Mouse (Mus musculus): ENCODE measurements around the gene Gm8265. TPM values are rescaled to one million over a fixed set of nuclear protein-coding genes. Genes with fewer than 3 reads are reported as not detected.
"Not testable (repeated sequence)": the region's sequence is repeated elsewhere in the genome, so short reads cannot be mapped to it uniquely, and the experiment has no call there.

Gm8265 gene
- total RNA-seq (2012; rRNA removed) (not detected in 2 replicates), total RNA-seq (2014; rRNA removed) (not detected in 2 replicates), polyA plus RNA-seq (2012; ENCODE audit: insufficient read length, low read depth) (not detected in 2 replicates)

DNA sequence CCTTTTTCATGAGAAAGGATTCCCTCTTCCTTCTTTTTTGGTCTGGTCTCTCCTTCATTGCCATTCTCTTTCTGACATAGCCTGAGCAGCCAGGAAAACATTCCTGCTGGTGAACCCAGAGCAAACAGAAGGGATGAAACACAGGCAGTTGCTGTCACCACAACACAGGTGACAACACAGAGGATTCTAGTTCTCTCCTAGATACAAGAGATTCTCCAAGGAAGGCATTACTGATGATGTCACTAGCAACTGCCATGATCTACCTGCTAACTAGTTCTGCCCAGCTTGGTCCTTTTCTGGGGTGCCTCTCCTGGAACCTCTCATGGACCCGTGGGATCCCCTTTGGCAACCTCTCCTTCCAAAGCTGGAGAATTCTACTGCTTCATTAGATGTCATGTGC lies at the start of gene Gm8265:
Gene Gm8265 (minus strand): TSS at position 101 of the 400 bp plus-strand sequence.
- in situ Hi-C loops (cut with MboI; ENCODE audit: low pct_ligation_motif_present, low pct_unique_long_range_greater_than_20kb, low sequenced_read_pairs) = not testable (repeated sequence)

More for the DNA sequence above, at the start of gene Gm8265:
- H3K4me2 ChIP-seq (ENCODE audit: insufficient read depth, low read depth, poor library complexity, severe bottlenecking); DNase-seq (ENCODE audit: extremely low read depth); H3K79me2 ChIP-seq (replicated peaks; ENCODE audit: control insufficient read depth, extremely low read depth, insufficient read depth, poor library complexity, severe bottlenecking); H3K9me3 ChIP-seq (replicated peaks; ENCODE audit: low read length); H3K4me1 ChIP-seq (ENCODE audit: control insufficient read depth in 1 of 2, insufficient read depth in 2 of 2); dilution Hi-C loops (cut with MboI; ENCODE audit: extremely low pct_ligation_motif_present, extremely low pct_unique_long_range_greater_than_20kb, low sequenced_read_pairs); H3K9ac ChIP-seq (ENCODE audit: insufficient read depth, low read depth); H3K27me3 ChIP-seq (replicated peaks); H3K27ac ChIP-seq (ENCODE audit: insufficient read depth, low read depth); H3K4me3 ChIP-seq (replicated peaks in 1 of 3; ENCODE audit: low read depth in 2 of 3, low read length in 2 of 3, poor library complexity in 1 of 3); H3K36me3 ChIP-seq (replicated peaks in 1 of 2; ENCODE audit: control insufficient read depth in 1 of 2, insufficient read depth in 1 of 2, low read length in 1 of 2): not testable (repeated sequence)

Other genes starting within 250 kb of the Gm8265 start
- gene Gm3500, start 244.0 kb downstream of the Gm8265 start, total RNA-seq (2012; rRNA removed) = not detected in 2 replicates
- gene Gm3500, start 244.0 kb downstream of the Gm8265 start, total RNA-seq (2014; rRNA removed) = not detected in 2 replicates
- not detected in 2 replicates for gene Gm3500, start 244.0 kb downstream of the Gm8265 start, polyA plus RNA-seq (2012; ENCODE audit: insufficient read length, low read depth)
- not detected in 2 replicates for gene Gm3194, start 177.6 kb downstream of the Gm8265 start, total RNA-seq (2012; rRNA removed)
- not detected in 2 replicates for gene Gm3194, start 177.6 kb downstream of the Gm8265 start, total RNA-seq (2014; rRNA removed)
- gene Gm3194, start 177.6 kb downstream of the Gm8265 start, polyA plus RNA-seq (2012; ENCODE audit: insufficient read length, low read depth) = not detected in 2 replicates
- not detected in 2 replicates for gene Gm8246, start 155.2 kb downstream of the Gm8265 start, total RNA-seq (2012; rRNA removed)
- not detected in 2 replicates for gene Gm8246, start 155.2 kb downstream of the Gm8265 start, total RNA-seq (2014; rRNA removed)
- gene Gm8246, start 155.2 kb downstream of the Gm8265 start, polyA plus RNA-seq (2012; ENCODE audit: insufficient read length, low read depth) = not detected in 2 replicates
- gene Gm3187, start 148.8 kb downstream of the Gm8265 start, total RNA-seq (2012; rRNA removed) = not detected in 2 replicates
- not detected in 2 replicates for gene Gm3187, start 148.8 kb downstream of the Gm8265 start, total RNA-seq (2014; rRNA removed)
- gene Gm3187, start 148.8 kb downstream of the Gm8265 start, polyA plus RNA-seq (2012; ENCODE audit: insufficient read length, low read depth) = not detected in 2 replicates
- not detected in 2 replicates for gene Gm3488, start 131.4 kb downstream of the Gm8265 start, total RNA-seq (2012; rRNA removed)
- gene Gm3488, start 131.4 kb downstream of the Gm8265 start, total RNA-seq (2014; rRNA removed) = not detected in 2 replicates
- not detected in 2 replicates for gene Gm3488, start 131.4 kb downstream of the Gm8265 start, polyA plus RNA-seq (2012; ENCODE audit: insufficient read length, low read depth)
- gene Gm3532, start 94.5 kb downstream of the Gm8265 start, total RNA-seq (2012; rRNA removed) = not detected in 2 replicates
- gene Gm3532, start 94.5 kb downstream of the Gm8265 start, total RNA-seq (2014; rRNA removed) = not detected in 2 replicates
- not detected in 2 replicates for gene Gm3532, start 94.5 kb downstream of the Gm8265 start, polyA plus RNA-seq (2012; ENCODE audit: insufficient read length, low read depth)
- gene Gm9603, start 54.4 kb upstream of the Gm8265 start, total RNA-seq (2012; rRNA removed) = not detected in 2 replicates
- gene Gm9603, start 54.4 kb upstream of the Gm8265 start, total RNA-seq (2014; rRNA removed) = not detected in 2 replicates
- gene Gm9603, start 54.4 kb upstream of the Gm8265 start, polyA plus RNA-seq (2012; ENCODE audit: insufficient read length, low read depth) = not detected in 2 replicates
- not detected in 2 replicates for gene Gm3373, start 108.5 kb upstream of the Gm8265 start, total RNA-seq (2012; rRNA removed)
- gene Gm3373, start 108.5 kb upstream of the Gm8265 start, total RNA-seq (2014; rRNA removed) = not detected in 2 replicates
- not detected in 2 replicates for gene Gm3373, start 108.5 kb upstream of the Gm8265 start, polyA plus RNA-seq (2012; ENCODE audit: insufficient read length, low read depth)
- not detected in 2 replicates for gene Gm3383, start 175.0 kb upstream of the Gm8265 start, total RNA-seq (2012; rRNA removed)
- gene Gm3383, start 175.0 kb upstream of the Gm8265 start, total RNA-seq (2014; rRNA removed) = not detected in 2 replicates
- not detected in 2 replicates for gene Gm3383, start 175.0 kb upstream of the Gm8265 start, polyA plus RNA-seq (2012; ENCODE audit: insufficient read length, low read depth)
- not detected in 2 replicates for gene Gm3424, start 197.3 kb upstream of the Gm8265 start, total RNA-seq (2012; rRNA removed)
- not detected in 2 replicates for gene Gm3424, start 197.3 kb upstream of the Gm8265 start, total RNA-seq (2014; rRNA removed)
- gene Gm3424, start 197.3 kb upstream of the Gm8265 start, polyA plus RNA-seq (2012; ENCODE audit: insufficient read length, low read depth) = not detected in 2 replicates
- gene Gm8237, start 247.4 kb upstream of the Gm8265 start, total RNA-seq (2012; rRNA removed) = not detected in 2 replicates
- gene Gm8237, start 247.4 kb upstream of the Gm8265 start, total RNA-seq (2014; rRNA removed) = not detected in 2 replicates
- not detected in 2 replicates for gene Gm8237, start 247.4 kb upstream of the Gm8265 start, polyA plus RNA-seq (2012; ENCODE audit: insufficient read length, low read depth)

Measured in CH12.LX (cell line).